Mouse (Mus musculus) intestine, postnatal 0 days (tissue): ENCODE data around the gene Tcl1. TPM values are rescaled to one million over a fixed set of nuclear protein-coding genes. Genes with fewer than 3 reads are reported as not detected.

Source experiments
- ATAC-seq: fragments of 200-750 bp; cut with Nextera tagmentation; 2 replicates; pipeline ENCODE4 v1.8.0; 2017; ENCODE audit warnings: mild to moderate bottlenecking, moderate TSS enrichment, moderate library complexity
- H3K27ac ChIP-seq: fragments of 300-500 bp; sonication (generic); 2 replicates; pipeline ENCODE4 v1.5.1; 2014; ENCODE audit warnings: mild to moderate bottlenecking, low read depth, low read length, moderate library complexity
- H3K27me3 ChIP-seq: fragments of 300-500 bp; sonication (generic); replicated peaks from 2 replicates; pipeline ENCODE4 v1.6.1; 2014; ENCODE audit warnings: low read length, mixed read lengths; ENCODE audit not compliant: control insufficient read depth, insufficient read depth
- H3K36me3 ChIP-seq: fragments of 300-500 bp; sonication (generic); 2 replicates; pipeline ENCODE4 v1.6.1; 2014; ENCODE audit warnings: mild to moderate bottlenecking, moderate library complexity; ENCODE audit not compliant: control insufficient read depth, insufficient read depth
- H3K4me1 ChIP-seq: fragments of 300-500 bp; sonication (generic); replicated peaks from 2 replicates; pipeline ENCODE4 v1.6.1; 2014; ENCODE audit warnings: antibody characterized with exemption, low read length, mixed read lengths; ENCODE audit not compliant: control insufficient read depth, insufficient read depth
- H3K4me2 ChIP-seq: fragments of 300-500 bp; sonication (generic); replicated peaks from 2 replicates; pipeline ENCODE4 v1.6.1; 2014; ENCODE audit warnings: low read depth, mild to moderate bottlenecking, moderate library complexity
- H3K4me3 ChIP-seq: fragments of 300-500 bp; sonication (generic); 2 replicates; pipeline ENCODE4 v1.5.1; 2014; ENCODE audit warnings: low read depth, low read length
- H3K9ac ChIP-seq: fragments of 300-500 bp; sonication (generic); 2 replicates; pipeline ENCODE4 v1.6.1; 2014; ENCODE audit warnings: mild to moderate bottlenecking, low read depth, low read length
- H3K9me3 ChIP-seq: fragments of 300-500 bp; sonication (generic); 2 replicates; pipeline ENCODE4 v1.6.1; 2016; ENCODE audit warnings: mixed run types; ENCODE audit not compliant: control insufficient read depth
- CTCF ChIP-seq: sonication (generic); IDR thresholded peaks from 2 replicates; pipeline ENCODE4 v1.5.1; 2016; ENCODE audit warnings: low read depth, mild to moderate bottlenecking, control low read depth, antibody characterized with exemption, moderate library complexity
- WGBS: fragments of 180-500 bp; shearing (Covaris S2); extraction: QIAGEN DNeasy Blood & Tissue Kit; methylation state at CpG from one replicate; pipeline ENCODE4 v1.1.7; 2014; 5-methylcytosine and 5-hydroxymethylcytosine counted together
- polyA plus RNA-seq: library from polyadenylated mRNA; unstranded; fragments of >200 nt; fragmentation: Nextera tagmentation; extraction: Ambion mirVana; gene quantifications from 2 replicates; pipeline ENCODE4 v1.2.1, GENCODE M21; 2015

The Tcl1 gene
- polyA plus RNA-seq, 1 experiment from 2014 or later = not detected

DNA sequence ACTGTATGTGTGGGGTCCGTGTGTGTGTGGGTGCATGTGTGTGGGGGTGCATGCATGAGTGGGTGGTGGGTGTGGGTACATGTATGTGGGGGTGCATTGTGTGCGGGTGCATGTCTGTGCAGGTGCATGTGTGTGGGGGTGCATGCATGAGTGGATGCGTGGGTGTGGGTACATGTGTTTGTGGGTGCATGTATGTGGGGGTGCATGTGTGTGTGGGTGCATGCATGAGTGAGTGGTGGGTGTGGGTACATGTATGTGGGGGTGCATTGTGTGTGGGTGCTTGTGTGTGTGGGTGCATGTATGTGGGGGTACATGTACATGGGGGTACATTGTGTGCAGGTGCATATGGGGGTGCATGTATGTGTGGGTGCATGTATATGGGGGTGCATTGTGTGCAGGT lies 31.2 kb upstream of the Tcl1 start:
- Histone ChIP-seq H3K27ac (no peak overlapping the region), H3K9ac (no peak overlapping the region), H3K36me3 (no peaks in the 10 kb centered on the region), H3K4me3 (no peak overlapping the region), H3K27me3 (no peaks in the 10 kb centered on the region), H3K9me3 (no peaks in the 10 kb centered on the region), H3K4me1 (no peaks in the 10 kb centered on the region), H3K4me2 (no peak overlapping the region)
- WGBS = 95% methylated on average over 3 of the region's 3 CpGs
- ATAC-seq = no peak
- TF ChIP-seq CTCF = no peak

GRCm38 (mm10) chr12:105248763-105249233 lies 26.2 kb upstream of the Tcl1 start:
- no peaks in the 10 kb centered on the region for H3K4me1 ChIP-seq
- TF ChIP-seq CTCF = no peak
- no peaks in the 10 kb centered on the region for H3K27me3 ChIP-seq
- no peaks in the 10 kb centered on the region for H3K9me3 ChIP-seq
- 5% methylated on average over 9 of the region's 9 CpGs for WGBS
- H3K9ac ChIP-seq = no peak overlapping the region
- H3K4me3 ChIP-seq = no peak overlapping the region
- H3K4me2 ChIP-seq = peak overlapping the region; percentile 37; the same call in 1 of the 2 replicates
- no peak overlapping the region for H3K27ac ChIP-seq
- no peaks in the 10 kb centered on the region for H3K36me3 ChIP-seq
- no peak for ATAC-seq

GRCm38 (mm10) chr12:105239060-105239459 lies 16.5 kb upstream of the Tcl1 start:
- no peak overlapping the region for H3K4me3 ChIP-seq
- TF ChIP-seq CTCF = no peak
- no peak overlapping the region for H3K27ac ChIP-seq
- H3K27me3 ChIP-seq = no peaks in the 10 kb centered on the region
- WGBS = 84% methylated on average over 9 of the region's 9 CpGs
- ATAC-seq = no peak
- H3K9ac ChIP-seq = no peak overlapping the region
- no peaks in the 10 kb centered on the region for H3K9me3 ChIP-seq
- H3K36me3 ChIP-seq = no peaks in the 10 kb centered on the region
- H3K4me1 ChIP-seq = no peaks in the 10 kb centered on the region
- H3K4me2 ChIP-seq = no peak overlapping the region

GRCm38 (mm10) chr12:105235091-105235490 lies 12.5 kb upstream of the Tcl1 start:
- H3K9me3 ChIP-seq = no peaks in the 10 kb centered on the region
- H3K9ac ChIP-seq = no peak overlapping the region
- no peaks in the 10 kb centered on the region for H3K27me3 ChIP-seq
- no peaks in the 10 kb centered on the region for H3K4me1 ChIP-seq
- no peak for TF ChIP-seq CTCF
- WGBS = 64% methylated on average over 3 of the region's 3 CpGs
- H3K4me3 ChIP-seq = no peak overlapping the region
- no peaks in the 10 kb centered on the region for H3K36me3 ChIP-seq
- no peak overlapping the region for H3K27ac ChIP-seq
- H3K4me2 ChIP-seq = no peak overlapping the region
- ATAC-seq = no peak

GRCm38 (mm10) chr12:105234362-105234761 lies 11.8 kb upstream of the Tcl1 start:
- WGBS = 60% methylated on average over 11 of the region's 11 CpGs
- Histone ChIP-seq H3K36me3 (no peaks in the 10 kb centered on the region), H3K9ac (no peak overlapping the region), H3K27ac (no peak overlapping the region), H3K4me3 (no peak overlapping the region), H3K4me2 (no peak overlapping the region), H3K27me3 (no peaks in the 10 kb centered on the region), H3K4me1 (no peaks in the 10 kb centered on the region), H3K9me3 (no peaks in the 10 kb centered on the region)
- no peak for ATAC-seq
- no peak for TF ChIP-seq CTCF

DNA sequence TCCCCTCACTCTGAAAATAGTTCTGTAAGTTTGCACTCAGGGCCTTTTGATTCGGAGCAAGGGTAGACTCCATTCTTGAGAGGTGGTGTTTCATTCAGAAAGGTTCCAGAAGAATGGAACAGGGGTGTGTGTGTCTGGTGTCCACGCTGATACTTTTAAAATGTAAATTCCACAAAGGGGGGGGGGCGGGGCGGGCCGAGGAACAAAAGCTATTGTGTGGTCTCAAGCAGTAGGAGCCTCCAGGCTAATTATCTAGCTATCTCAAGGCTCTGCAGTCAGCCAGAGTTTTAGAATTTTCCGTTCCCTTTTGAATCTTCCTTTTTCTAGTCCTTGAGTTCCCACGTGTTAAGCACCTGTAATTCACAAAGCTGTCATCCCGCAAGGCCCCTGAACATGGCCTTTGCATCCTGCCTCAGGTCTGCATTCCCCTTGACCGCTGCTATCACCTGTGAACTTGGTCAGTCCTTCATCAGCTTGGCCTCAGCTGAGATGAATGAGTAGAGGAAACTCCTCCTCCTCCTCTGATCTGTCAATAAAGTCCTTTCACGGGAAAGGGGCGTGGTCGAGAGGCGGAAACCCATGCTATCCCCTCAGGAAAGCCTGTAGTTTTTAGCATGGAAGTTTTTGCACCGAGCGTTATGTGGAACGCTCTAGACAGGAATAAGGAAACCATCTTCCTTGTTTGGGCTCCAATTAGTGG lies 2.2 kb upstream of the Tcl1 start:
- Histone ChIP-seq H3K4me2 (no peak overlapping the region), H3K4me1 (no peaks in the 10 kb centered on the region), H3K9ac (no peak overlapping the region), H3K36me3 (no peaks in the 10 kb centered on the region), H3K27ac (no peak overlapping the region), H3K9me3 (no peaks in the 10 kb centered on the region), H3K27me3 (no peaks in the 10 kb centered on the region), H3K4me3 (no peak overlapping the region)
- 51% methylated on average over 16 of the region's 16 CpGs for WGBS
- no peak for ATAC-seq
- TF ChIP-seq CTCF = no peak
